Mouse (Mus musculus) lung, postnatal 0 days (tissue): Measurements from ENCODE around the gene Kdelr1.

Experiments
- CTCF ChIP-seq: IDR thresholded peaks from 2 replicates; pipeline ENCODE4 v1.5.1; 2016; ENCODE audit warnings: antibody characterized with exemption, mild to moderate bottlenecking
- EP300 ChIP-seq: IDR thresholded peaks from 2 replicates; pipeline ENCODE4 v1.6.1; 2016; ENCODE audit warnings: antibody characterized with exemption, mild to moderate bottlenecking, control low read depth

- TF ChIP-seq CTCF (no peak), EP300 (no peak)
Observed at GRCm38 (mm10) chr7:45917004-45917704, 44.6 kb downstream of the Kdelr1 start.
